Comparison of ENCODE assay signal across 25 mouse cellular contexts in the genomic region with DNA sequence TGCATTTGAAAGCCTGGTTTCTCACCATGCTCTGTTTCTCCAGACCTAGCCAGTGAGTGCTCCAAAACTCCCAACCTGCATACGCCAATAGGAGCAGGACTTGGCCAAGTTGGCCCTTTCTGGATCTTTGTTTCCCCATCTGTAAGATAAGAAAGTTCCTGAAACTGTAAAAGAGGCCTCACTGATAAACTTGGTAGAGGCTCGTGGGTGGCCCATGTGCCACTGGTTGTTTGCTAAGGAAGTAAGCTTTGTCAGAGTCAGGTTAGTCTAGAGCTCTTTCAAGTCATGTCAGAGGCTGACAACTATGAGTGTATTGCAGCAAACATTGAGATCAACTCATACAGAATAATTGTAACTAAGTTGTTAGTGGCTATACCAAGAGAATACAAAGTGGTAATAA.
A peak's percentile ranks its signal among the peaks of the same experiment; 100 is the strongest.
DNase-seq lines count a peak whose midpoint lies in the region; ATAC-seq and TF ChIP-seq lines count a peak whose summit lies in the region.
"Had no signal": no experiment of that assay in that cellular context is flagged by ENCODE, and none has a peak within 500 bp of the region (broad histone marks: within the 10 kb centered on the region; RNA-seq: fewer than 3 reads in every experiment).

No protein-coding gene starts in this region.

- H3K27me3 ChIP-seq in liver, embryonic 13.5 days: no peaks in the 10 kb centered on the region
- no peaks in the 10 kb centered on the region for H3K27me3 ChIP-seq in liver, embryonic 11.5 days (replicated peaks; ENCODE audit: control insufficient read depth, insufficient read depth, low read length)
- no peaks in the 10 kb centered on the region for H3K27me3 ChIP-seq in G1E (ENCODE audit: insufficient read depth, low read length)
- H3K27me3 ChIP-seq in forebrain, embryonic 11.5 days (ENCODE audit: control insufficient read depth, insufficient read depth, low read length): no peaks in the 10 kb centered on the region
- H3K27me3 ChIP-seq: embryonic facial prominence, embryonic 13.5 days; forebrain, embryonic 13.5 days; hindbrain, embryonic 12.5 days; hindbrain, embryonic 15.5 days had no signal

- H3K4me3 ChIP-seq in liver, embryonic 13.5 days (replicated peaks): no peak overlapping the region
- no peak overlapping the region for H3K4me3 ChIP-seq in liver, embryonic 11.5 days (ENCODE audit: low read depth, low read length)
- no peak overlapping the region for H3K4me3 ChIP-seq in G1E (ENCODE audit: low read depth, low read length)
- H3K4me3 ChIP-seq in forebrain, embryonic 11.5 days (ENCODE audit: low read depth, low read length): no peak overlapping the region
- H3K4me3 ChIP-seq: embryonic facial prominence, embryonic 10.5 days; embryonic facial prominence, embryonic 13.5 days; erythroblast, embryonic 14.5 days; forebrain, embryonic 13.5 days; gastrocnemius, adult 2 months; hindbrain, embryonic 12.5 days; hindbrain, embryonic 15.5 days had no signal

- no peak for TF ChIP-seq CTCF in G1E (IDR thresholded peaks at IDR 0.05; ENCODE audit: low read depth, low read length)

- no peak overlapping the region for H3K4me2 ChIP-seq in liver, embryonic 13.5 days
- H3K4me2 ChIP-seq in liver, embryonic 11.5 days: no peak overlapping the region
- H3K4me2 ChIP-seq in forebrain, embryonic 11.5 days (ENCODE audit: low read depth, low read length, severe bottlenecking): no peak overlapping the region
- H3K4me2 ChIP-seq: embryonic facial prominence, embryonic 13.5 days; forebrain, embryonic 13.5 days; heart, embryonic 11.5 days; hindbrain, embryonic 12.5 days; hindbrain, embryonic 15.5 days had no signal

- no peak overlapping the region for H3K9ac ChIP-seq in liver, embryonic 13.5 days
- H3K9ac ChIP-seq in liver, embryonic 11.5 days (ENCODE audit: low read depth, low read length): no peak overlapping the region
- no peak overlapping the region for H3K9ac ChIP-seq in forebrain, embryonic 11.5 days (ENCODE audit: low read length)
- H3K9ac ChIP-seq: embryonic facial prominence, embryonic 13.5 days; forebrain, embryonic 13.5 days; hindbrain, embryonic 12.5 days; hindbrain, embryonic 15.5 days had no signal

- 0 out of 2 replicates have a peak, but pooled peaks have one; percentile 29 for ATAC-seq in liver, embryonic 13.5 days (ENCODE audit: low read depth)
- no peak for ATAC-seq in liver, embryonic 11.5 days (replicated peaks; ENCODE audit: low FRiP score)
- peak; percentile 63; the same call in 1 of the 2 replicates for ATAC-seq in G1E (ENCODE audit: extremely low read depth, insufficient number of reproducible peaks, low FRiP score, poor library complexity, severe bottlenecking)
- ATAC-seq in megakaryocyte progenitor cell, adult 5-6 weeks (replicated peaks; ENCODE audit: poor library complexity): 0 out of 2 replicates have a peak, but pooled peaks have one; percentile 26
- ATAC-seq in forebrain, embryonic 11.5 days (replicated peaks; ENCODE audit: low FRiP score): no peak
- ATAC-seq: CD4-positive, CD25-positive, alpha-beta regulatory T cell, adult 4 months; forebrain, embryonic 13.5 days; forebrain, embryonic 16.5 days had no signal

- DNase-seq in liver, embryonic 13.5 days: no peak
- no peak for DNase-seq in liver, embryonic 11.5 days (ENCODE audit: low spot score)
- no peak for DNase-seq in G1E (ENCODE audit: low spot score)
- peak; percentile 4 for DNase-seq in c-Kit-positive CD71-positive TER-119-negative erythroid progenitor cells, embryonic 14.5 days (ENCODE audit: low read depth)
- DNase-seq in frontal cortex, postnatal 10 days (ENCODE audit: low spot score in 2 of 2): no peak
- no peak for DNase-seq in forebrain, embryonic 11.5 days (ENCODE audit: low spot score)
- no peak for DNase-seq in spleen, postnatal 14 days (ENCODE audit: low spot score in 2 of 2)
- DNase-seq: adrenal gland, adult 2 months; adrenal gland, postnatal 14 days; cerebellum, adult 18-20 months; cerebellum, adult 9-10 months; cerebellum, postnatal 14 days; gastrocnemius, adult 2 months; gastrocnemius, postnatal 14 days; heart, adult 11 months had no signal

- WGBS in liver, embryonic 13.5 days (ENCODE audit: insufficient replicate concordance): 21% methylated on average over 2 of the region's 2 CpGs
- WGBS in liver, embryonic 11.5 days: 58% methylated on average over 2 of the region's 2 CpGs
- 93% methylated on average over 2 of the region's 2 CpGs for WGBS in forebrain, embryonic 11.5 days

- H3K27ac ChIP-seq in liver, embryonic 13.5 days: no peak overlapping the region
- H3K27ac ChIP-seq in liver, embryonic 11.5 days (ENCODE audit: low read depth, low read length): no peak overlapping the region
- no peak overlapping the region for H3K27ac ChIP-seq in forebrain, embryonic 11.5 days (ENCODE audit: low read depth, low read length)
- H3K27ac ChIP-seq: embryonic facial prominence, embryonic 10.5 days; embryonic facial prominence, embryonic 13.5 days; forebrain, embryonic 13.5 days; gastrocnemius, adult 2 months; hindbrain, embryonic 12.5 days; hindbrain, embryonic 15.5 days had no signal

- no peaks in the 10 kb centered on the region for H3K9me3 ChIP-seq in liver, embryonic 13.5 days (replicated peaks)
- H3K9me3 ChIP-seq in liver, embryonic 11.5 days (ENCODE audit: control insufficient read depth, low read length): no peaks in the 10 kb centered on the region
- H3K9me3 ChIP-seq in G1E (replicated peaks): no peaks in the 10 kb centered on the region
- no peaks in the 10 kb centered on the region for H3K9me3 ChIP-seq in forebrain, embryonic 11.5 days (ENCODE audit: control insufficient read depth, low read length)
- H3K9me3 ChIP-seq: embryonic facial prominence, embryonic 10.5 days; embryonic facial prominence, embryonic 13.5 days; forebrain, embryonic 13.5 days; hindbrain, embryonic 12.5 days; hindbrain, embryonic 15.5 days had no signal

- peaks cover 24% of the 10 kb centered on the region for H3K36me3 ChIP-seq in liver, embryonic 13.5 days
- H3K36me3 ChIP-seq in liver, embryonic 11.5 days (ENCODE audit: control insufficient read depth, insufficient read depth, low read length): peaks cover 4% of the 10 kb centered on the region; the same call in 1 of the 2 replicates
- H3K36me3 ChIP-seq in G1E (replicated peaks): peaks cover 58% of the 10 kb centered on the region
- H3K36me3 ChIP-seq in forebrain, embryonic 11.5 days (ENCODE audit: control insufficient read depth, insufficient read depth, low read length): peaks cover 4% of the 10 kb centered on the region; the same call in 1 of the 2 replicates

- H3K4me1 ChIP-seq in liver, embryonic 13.5 days (replicated peaks): peaks cover 11% of the 10 kb centered on the region
- peaks cover 4% of the 10 kb centered on the region; the same call in 1 of the 2 replicates for H3K4me1 ChIP-seq in liver, embryonic 11.5 days (replicated peaks; ENCODE audit: control insufficient read depth, insufficient read depth, low read length)
- peaks cover 6% of the 10 kb centered on the region for H3K4me1 ChIP-seq in G1E (ENCODE audit: insufficient read depth, low read depth, low read length)
- H3K4me1 ChIP-seq in forebrain, embryonic 11.5 days (replicated peaks; ENCODE audit: control insufficient read depth, insufficient read depth, low read length): no peaks in the 10 kb centered on the region
- H3K4me1 ChIP-seq: embryonic facial prominence, embryonic 10.5 days; embryonic facial prominence, embryonic 13.5 days; forebrain, embryonic 13.5 days; hindbrain, embryonic 12.5 days; hindbrain, embryonic 15.5 days had no signal

Comparison
In these comparisons a context has a peak if more than half of its experiments do, and no peak if none do; other contexts are left out.
1. ATAC-seq: peak in liver, embryonic 13.5 days (single experiment), G1E (single experiment) and megakaryocyte progenitor cell, adult 5-6 weeks (single experiment); none in liver, embryonic 11.5 days (single experiment) and forebrain, embryonic 11.5 days (single experiment).